Mouse (Mus musculus): ENCODE results near the gene Pde4d. TPM values are rescaled to one million over a fixed set of nuclear protein-coding genes. Genes with fewer than 3 reads are reported as not detected.

Gene Pde4d
- polyA plus RNA-seq, 1 experiment from 2014 or later, result 17.7 TPM

GRCm38 (mm10) chr13:108536951-108537350 is 87.2 kb downstream of the Pde4d start:
- WGBS, result 83% methylated on average over 6 of the region's 6 CpGs
- H3K27me3 ChIP-seq, result no peaks in the 10 kb centered on the region
- H3K4me2 ChIP-seq, result no peak overlapping the region
- H3K9me3 ChIP-seq, result no peaks in the 10 kb centered on the region
- 0 out of 2 replicates have a peak, but pooled peaks cover under 1% of the 10 kb centered on the region for H3K4me1 ChIP-seq
- H3K27ac ChIP-seq, result no peak overlapping the region
- no peaks in the 10 kb centered on the region for H3K36me3 ChIP-seq
- H3K4me3 ChIP-seq, result no peak overlapping the region
- no peak for ATAC-seq (ENCODE audit: insufficient number of reproducible peaks, low FRiP score, low TSS enrichment, low read depth)
- H3K9ac ChIP-seq, result no peak overlapping the region

GRCm38 (mm10) chr13:108538760-108539369 is 89.1 kb downstream of the Pde4d start:
- 43% methylated on average over 1 of the region's 1 CpGs for WGBS
- no peak overlapping the region for H3K9ac ChIP-seq
- no peak for ATAC-seq (ENCODE audit: insufficient number of reproducible peaks, low FRiP score, low TSS enrichment, low read depth)
- peaks cover 5% of the 10 kb centered on the region; the same call in 1 of the 2 replicates for H3K4me1 ChIP-seq
- H3K27me3 ChIP-seq, result no peaks in the 10 kb centered on the region
- no peak overlapping the region for H3K4me2 ChIP-seq
- no peaks in the 10 kb centered on the region for H3K36me3 ChIP-seq
- H3K4me3 ChIP-seq, result no peak overlapping the region
- no peaks in the 10 kb centered on the region for H3K9me3 ChIP-seq
- H3K27ac ChIP-seq, result no peak overlapping the region

- no peaks in the 10 kb centered on the region for H3K36me3 ChIP-seq
- H3K4me3 ChIP-seq, result no peak overlapping the region
- H3K27me3 ChIP-seq, result no peaks in the 10 kb centered on the region
- no peak overlapping the region for H3K27ac ChIP-seq
- no peak for ATAC-seq (ENCODE audit: insufficient number of reproducible peaks, low FRiP score, low TSS enrichment, low read depth)
- 89% methylated on average over 3 of the region's 3 CpGs for WGBS
- peaks cover 5% of the 10 kb centered on the region; the same call in 1 of the 2 replicates for H3K4me1 ChIP-seq
- no peaks in the 10 kb centered on the region for H3K9me3 ChIP-seq
- H3K4me2 ChIP-seq, result no peak overlapping the region
- no peak overlapping the region for H3K9ac ChIP-seq
Observed at GRCm38 (mm10) chr13:108541488-108541887, 91.7 kb downstream of the Pde4d start.

- H3K4me3 ChIP-seq, result no peak overlapping the region
- H3K9me3 ChIP-seq, result no peaks in the 10 kb centered on the region
- H3K36me3 ChIP-seq, result no peaks in the 10 kb centered on the region
- ATAC-seq (ENCODE audit: insufficient number of reproducible peaks, low FRiP score, low TSS enrichment, low read depth), result 0 out of 2 replicates have a peak, but pooled peaks have one; percentile 44
- WGBS, result 28% methylated on average over 5 of the region's 5 CpGs
- H3K9ac ChIP-seq, result no peak overlapping the region
- H3K4me1 ChIP-seq, result peaks cover 5% of the 10 kb centered on the region; the same call in 1 of the 2 replicates
- H3K27me3 ChIP-seq, result no peaks in the 10 kb centered on the region
- no peak overlapping the region for H3K4me2 ChIP-seq
- H3K27ac ChIP-seq, result peak overlapping the region; percentile 79
Observed at GRCm38 (mm10) chr13:108542342-108542761, 92.6 kb downstream of the Pde4d start.

GRCm38 (mm10) chr13:108552288-108552687 is 102.5 kb downstream of the Pde4d start:
- 0 out of 2 replicates have a peak, but pooled peaks cover 2% of the 10 kb centered on the region for H3K4me1 ChIP-seq
- H3K9me3 ChIP-seq, result no peaks in the 10 kb centered on the region
- H3K27me3 ChIP-seq, result no peaks in the 10 kb centered on the region
- H3K27ac ChIP-seq, result no peak overlapping the region
- no peaks in the 10 kb centered on the region for H3K36me3 ChIP-seq
- H3K9ac ChIP-seq, result no peak overlapping the region
- H3K4me2 ChIP-seq, result no peak overlapping the region
- no peak for ATAC-seq (ENCODE audit: insufficient number of reproducible peaks, low FRiP score, low TSS enrichment, low read depth)
- 63% methylated on average over 5 of the region's 5 CpGs for WGBS
- H3K4me3 ChIP-seq, result no peak overlapping the region

- no peak overlapping the region for H3K9ac ChIP-seq
- H3K27ac ChIP-seq, result no peak overlapping the region
- H3K4me3 ChIP-seq, result no peak overlapping the region
- H3K9me3 ChIP-seq, result no peaks in the 10 kb centered on the region
- no peaks in the 10 kb centered on the region for H3K27me3 ChIP-seq
- ATAC-seq (ENCODE audit: insufficient number of reproducible peaks, low FRiP score, low TSS enrichment, low read depth), result no peak
- 79% methylated on average over 5 of the region's 5 CpGs for WGBS
- H3K4me1 ChIP-seq, result 0 out of 2 replicates have a peak, but pooled peaks cover 2% of the 10 kb centered on the region
- no peaks in the 10 kb centered on the region for H3K36me3 ChIP-seq
- no peak overlapping the region for H3K4me2 ChIP-seq
Observed at GRCm38 (mm10) chr13:108552995-108553394, 103.2 kb downstream of the Pde4d start.

GRCm38 (mm10) chr13:108554901-108555300 is 105.2 kb downstream of the Pde4d start:
- Histone ChIP-seq H3K27ac (no peak overlapping the region), H3K9me3 (no peaks in the 10 kb centered on the region)
- ATAC-seq (ENCODE audit: insufficient number of reproducible peaks, low FRiP score, low TSS enrichment, low read depth), result no peak

GRCm38 (mm10) chr13:108596938-108597337 is 147.2 kb downstream of the Pde4d start:
- Histone ChIP-seq H3K4me2 (no peak overlapping the region), H3K4me1 (no peaks in the 10 kb centered on the region), H3K4me3 (no peak overlapping the region), H3K27ac (no peak overlapping the region), H3K9ac (no peak overlapping the region), H3K27me3 (no peaks in the 10 kb centered on the region), H3K9me3 (no peaks in the 10 kb centered on the region), H3K36me3 (no peaks in the 10 kb centered on the region)
- 61% methylated on average over 3 of the region's 3 CpGs for WGBS
- no peak for ATAC-seq (ENCODE audit: insufficient number of reproducible peaks, low FRiP score, low TSS enrichment, low read depth)

More at GRCm38 (mm10) chr13:108554901-108555300, 105.2 kb downstream of the Pde4d start:
- H3K27me3 ChIP-seq, result no peaks in the 10 kb centered on the region
- 0 out of 2 replicates have a peak, but pooled peaks cover 2% of the 10 kb centered on the region for H3K4me1 ChIP-seq
- H3K9ac ChIP-seq, result no peak overlapping the region
- no peak overlapping the region for H3K4me3 ChIP-seq
- no peaks in the 10 kb centered on the region for H3K36me3 ChIP-seq
- H3K4me2 ChIP-seq, result no peak overlapping the region

GRCm38 (mm10) chr13:108598673-108599072 is 148.9 kb downstream of the Pde4d start:
- 66% methylated on average over 3 of the region's 3 CpGs for WGBS
- H3K36me3 ChIP-seq, result no peaks in the 10 kb centered on the region
- H3K4me1 ChIP-seq, result no peaks in the 10 kb centered on the region
- H3K9me3 ChIP-seq, result no peaks in the 10 kb centered on the region
- no peak overlapping the region for H3K27ac ChIP-seq
- no peak overlapping the region for H3K4me2 ChIP-seq
- H3K9ac ChIP-seq, result no peak overlapping the region
- H3K27me3 ChIP-seq, result no peaks in the 10 kb centered on the region
- no peak overlapping the region for H3K4me3 ChIP-seq
- ATAC-seq (ENCODE audit: insufficient number of reproducible peaks, low FRiP score, low TSS enrichment, low read depth), result no peak

GRCm38 (mm10) chr13:108599186-108599900 is 149.6 kb downstream of the Pde4d start:
- no peak for ATAC-seq (ENCODE audit: insufficient number of reproducible peaks, low FRiP score, low TSS enrichment, low read depth)
- whole genome bisulfite sequencing, result 54% methylated on average over 6 of the region's 6 CpGs

GRCm38 (mm10) chr13:108601021-108601420 is 151.3 kb downstream of the Pde4d start:
- no peak overlapping the region for H3K9ac ChIP-seq
- no peak overlapping the region for H3K27ac ChIP-seq
- H3K4me1 ChIP-seq, result no peaks in the 10 kb centered on the region
- no peak overlapping the region for H3K4me3 ChIP-seq
- no peaks in the 10 kb centered on the region for H3K27me3 ChIP-seq
- H3K9me3 ChIP-seq, result no peaks in the 10 kb centered on the region
- H3K36me3 ChIP-seq, result no peaks in the 10 kb centered on the region
- WGBS, result 93% methylated on average over 2 of the region's 2 CpGs
- no peak for ATAC-seq (ENCODE audit: insufficient number of reproducible peaks, low FRiP score, low TSS enrichment, low read depth)
- no peak overlapping the region for H3K4me2 ChIP-seq

More at GRCm38 (mm10) chr13:108599186-108599900, 149.6 kb downstream of the Pde4d start:
- H3K27me3 ChIP-seq, result no peaks in the 10 kb centered on the region
- H3K4me2 ChIP-seq, result no peak overlapping the region
- H3K36me3 ChIP-seq, result no peaks in the 10 kb centered on the region
- H3K4me3 ChIP-seq, result no peak overlapping the region
- no peak overlapping the region for H3K27ac ChIP-seq
- no peaks in the 10 kb centered on the region for H3K4me1 ChIP-seq
- no peak overlapping the region for H3K9ac ChIP-seq
- H3K9me3 ChIP-seq, result no peaks in the 10 kb centered on the region

GRCm38 (mm10) chr13:108603502-108603901 is 153.8 kb downstream of the Pde4d start:
- Histone ChIP-seq H3K4me2 (no peak overlapping the region), H3K4me1 (no peaks in the 10 kb centered on the region), H3K36me3 (no peaks in the 10 kb centered on the region), H3K9me3 (no peaks in the 10 kb centered on the region), H3K9ac (no peak overlapping the region), H3K4me3 (no peak overlapping the region), H3K27me3 (no peaks in the 10 kb centered on the region), H3K27ac (no peak overlapping the region)
- no peak for ATAC-seq (ENCODE audit: insufficient number of reproducible peaks, low FRiP score, low TSS enrichment, low read depth)
- 61% methylated on average over 1 of the region's 1 CpGs for WGBS
